Mouse (Mus musculus) heart, embryonic 12.5 days (tissue): ENCODE measurements around the gene Mylk. TPM values are rescaled to one million over a fixed set of nuclear protein-coding genes. Genes with fewer than 3 reads are reported as not detected.
A peak's percentile ranks its signal among the peaks of the same experiment; 100 is the strongest.

Experiments used
- ATAC-seq: fragments of 200-750 bp; cut with Nextera tagmentation; 2 replicates; pipeline ENCODE4 v1.8.0; 2017; ENCODE audit warnings: moderate TSS enrichment, moderate library complexity; ENCODE audit not compliant: insufficient number of reproducible peaks, low FRiP score
- H3K27ac ChIP-seq: fragments of 300-500 bp; sonication (generic); 2 replicates; pipeline ENCODE4 v1.5.1; 2016; ENCODE audit warnings: mild to moderate bottlenecking, moderate library complexity; ENCODE audit not compliant: poor library complexity, severe bottlenecking
- H3K27me3 ChIP-seq: fragments of 300-500 bp; sonication (generic); replicated peaks from 2 replicates; pipeline ENCODE4 v1.6.1; 2016; ENCODE audit warnings: mild to moderate bottlenecking, moderate library complexity
- H3K36me3 ChIP-seq: fragments of 300-500 bp; sonication (generic); 2 replicates; pipeline ENCODE4 v1.6.1; 2016; ENCODE audit warnings: mild to moderate bottlenecking, moderate library complexity
- H3K4me1 ChIP-seq: fragments of 300-500 bp; sonication (generic); replicated peaks from 2 replicates; pipeline ENCODE4 v1.6.1; 2016; ENCODE audit warnings: mild to moderate bottlenecking
- H3K4me2 ChIP-seq: fragments of 300-500 bp; sonication (generic); 2 replicates; pipeline ENCODE4 v1.6.1; 2016; ENCODE audit warnings: mild to moderate bottlenecking, moderate library complexity
- H3K4me3 ChIP-seq: fragments of 300-500 bp; sonication (generic); 2 replicates; pipeline ENCODE4 v1.5.1; 2016; ENCODE audit warnings: mild to moderate bottlenecking
- H3K9ac ChIP-seq: fragments of 300-500 bp; sonication (generic); 2 replicates; pipeline ENCODE4 v1.6.1; 2016; ENCODE audit warnings: mild to moderate bottlenecking, moderate library complexity
- H3K9me3 ChIP-seq: fragments of 300-500 bp; sonication (generic); replicated peaks from 2 replicates; pipeline ENCODE4 v1.6.1; 2016; ENCODE audit warnings: mild to moderate bottlenecking, moderate library complexity
- WGBS: fragments of 180-500 bp; shearing (Covaris S2); methylation state at CpG from one replicate; pipeline ENCODE4 v1.1.7; 2016; 5-methylcytosine and 5-hydroxymethylcytosine counted together
- polyA plus RNA-seq: library from polyadenylated mRNA; unstranded; fragments of >200 nt; fragmentation: Nextera tagmentation; extraction: Ambion mirVana; gene quantifications from 2 replicates; pipeline ENCODE4 v1.2.1, GENCODE M21; 2016

Mylk gene
- polyA plus RNA-seq, 1 experiment from 2014 or later: 5.2 TPM

GRCm38 (mm10) chr16:34887037-34887436, 142.0 kb downstream of the Mylk start:
- Histone ChIP-seq H3K9me3 (no peaks in the 10 kb centered on the region), H3K27ac (no peak overlapping the region), H3K4me2 (no peak overlapping the region), H3K36me3 (no peaks in the 10 kb centered on the region), H3K27me3 (0 out of 2 replicates have a peak, but pooled peaks cover 3% of the 10 kb centered on the region), H3K4me1 (no peaks in the 10 kb centered on the region), H3K4me3 (no peak overlapping the region), H3K9ac (no peak overlapping the region)
- 76% methylated on average over 1 of the region's 1 CpGs for WGBS
- ATAC-seq: no peak

GRCm38 (mm10) chr16:34894016-34894415, 149.0 kb downstream of the Mylk start:
- Histone ChIP-seq H3K27ac (no peak overlapping the region), H3K4me1 (peaks cover 1% of the 10 kb centered on the region; the same call in 1 of the 2 replicates), H3K27me3 (peaks cover 6% of the 10 kb centered on the region), H3K9me3 (no peaks in the 10 kb centered on the region), H3K4me2 (no peak overlapping the region), H3K4me3 (no peak overlapping the region), H3K9ac (no peak overlapping the region), H3K36me3 (no peaks in the 10 kb centered on the region)
- no peak for ATAC-seq
- 81% methylated on average over 3 of the region's 3 CpGs for WGBS

- H3K9me3 ChIP-seq: no peaks in the 10 kb centered on the region
- no peak for ATAC-seq
- no peak overlapping the region for H3K4me3 ChIP-seq
- no peak overlapping the region for H3K9ac ChIP-seq
- peaks cover 18% of the 10 kb centered on the region for H3K4me1 ChIP-seq
- no peaks in the 10 kb centered on the region for H3K36me3 ChIP-seq
- H3K4me2 ChIP-seq: no peak overlapping the region
- H3K27ac ChIP-seq: no peak overlapping the region
- peaks cover 18% of the 10 kb centered on the region for H3K27me3 ChIP-seq
- WGBS: 81% methylated on average over 10 of the region's 10 CpGs
These were observed 150.9 kb downstream of the Mylk start for GRCm38 (mm10) chr16:34895916-34896315.

GRCm38 (mm10) chr16:34896996-34897395, 152.0 kb downstream of the Mylk start:
- Histone ChIP-seq H3K4me1 (peaks cover 29% of the 10 kb centered on the region), H3K4me2 (no peak overlapping the region), H3K27ac (no peak overlapping the region), H3K9me3 (no peaks in the 10 kb centered on the region), H3K36me3 (no peaks in the 10 kb centered on the region), H3K9ac (no peak overlapping the region), H3K27me3 (peaks cover 24% of the 10 kb centered on the region), H3K4me3 (no peak overlapping the region)
- ATAC-seq: no peak
- WGBS: 60% methylated on average over 3 of the region's 3 CpGs

GRCm38 (mm10) chr16:34898057-34898789, 153.2 kb downstream of the Mylk start:
- Histone ChIP-seq H3K4me2 (no peak overlapping the region), H3K27me3 (peaks cover 31% of the 10 kb centered on the region), H3K9me3 (no peaks in the 10 kb centered on the region), H3K4me1 (peaks cover 29% of the 10 kb centered on the region), H3K36me3 (no peaks in the 10 kb centered on the region), H3K9ac (no peak overlapping the region), H3K27ac (no peak overlapping the region), H3K4me3 (no peak overlapping the region)
- no peak for ATAC-seq
- 72% methylated on average over 7 of the region's 7 CpGs for WGBS

- Histone ChIP-seq H3K4me1 (peaks cover 29% of the 10 kb centered on the region), H3K27me3 (peaks cover 34% of the 10 kb centered on the region), H3K9ac (no peak overlapping the region), H3K4me2 (no peak overlapping the region), H3K27ac (no peak overlapping the region), H3K36me3 (no peaks in the 10 kb centered on the region), H3K4me3 (no peak overlapping the region), H3K9me3 (no peaks in the 10 kb centered on the region)
- WGBS: 62% methylated on average over 11 of the region's 11 CpGs
- no peak for ATAC-seq
These were observed 154.2 kb downstream of the Mylk start for GRCm38 (mm10) chr16:34899071-34899808.

- no peak overlapping the region for H3K27ac ChIP-seq
These were observed 155.0 kb downstream of the Mylk start for GRCm38 (mm10) chr16:34899997-34900396.

GRCm38 (mm10) chr16:34900471-34900870, 155.5 kb downstream of the Mylk start:
- peaks cover 36% of the 10 kb centered on the region for H3K27me3 ChIP-seq
- H3K4me2 ChIP-seq: no peak overlapping the region
- ATAC-seq: 0 out of 2 replicates have a peak, but pooled peaks have one; percentile 20
- no peak overlapping the region for H3K9ac ChIP-seq
- no peaks in the 10 kb centered on the region for H3K36me3 ChIP-seq
- H3K4me3 ChIP-seq: no peak overlapping the region
- H3K9me3 ChIP-seq: no peaks in the 10 kb centered on the region
- 83% methylated on average over 5 of the region's 5 CpGs for WGBS
- H3K27ac ChIP-seq: no peak overlapping the region
- H3K4me1 ChIP-seq: peaks cover 29% of the 10 kb centered on the region

More at GRCm38 (mm10) chr16:34899997-34900396, 155.0 kb downstream of the Mylk start:
- Histone ChIP-seq H3K36me3 (no peaks in the 10 kb centered on the region), H3K4me3 (no peak overlapping the region), H3K9me3 (no peaks in the 10 kb centered on the region), H3K9ac (no peak overlapping the region), H3K4me2 (no peak overlapping the region), H3K27me3 (peaks cover 34% of the 10 kb centered on the region), H3K4me1 (peaks cover 29% of the 10 kb centered on the region)
- WGBS: 47% methylated on average over 5 of the region's 5 CpGs
- ATAC-seq: no peak

GRCm38 (mm10) chr16:34901031-34901430, 156.0 kb downstream of the Mylk start:
- 0 out of 2 replicates have a peak overlapping the region, but pooled peaks have one; percentile 2 for H3K9ac ChIP-seq
- no peak overlapping the region for H3K4me3 ChIP-seq
- no peak overlapping the region for H3K4me2 ChIP-seq
- no peak overlapping the region for H3K27ac ChIP-seq
- H3K36me3 ChIP-seq: no peaks in the 10 kb centered on the region
- no peaks in the 10 kb centered on the region for H3K9me3 ChIP-seq
- peaks cover 41% of the 10 kb centered on the region for H3K27me3 ChIP-seq
- ATAC-seq: no peak
- H3K4me1 ChIP-seq: peaks cover 29% of the 10 kb centered on the region
- WGBS: 30% methylated on average over 2 of the region's 2 CpGs

GRCm38 (mm10) chr16:34901611-34902293, 156.7 kb downstream of the Mylk start:
- WGBS: 72% methylated on average over 7 of the region's 7 CpGs
- Histone ChIP-seq H3K4me3 (no peak overlapping the region), H3K27me3 (peaks cover 46% of the 10 kb centered on the region), H3K36me3 (no peaks in the 10 kb centered on the region), H3K9ac (0 out of 2 replicates have a peak overlapping the region, but pooled peaks have one; percentile 2), H3K27ac (no peak overlapping the region), H3K4me1 (peaks cover 29% of the 10 kb centered on the region), H3K4me2 (no peak overlapping the region), H3K9me3 (no peaks in the 10 kb centered on the region)
- ATAC-seq: no peak

- Histone ChIP-seq H3K27me3 (peaks cover 46% of the 10 kb centered on the region), H3K36me3 (no peaks in the 10 kb centered on the region), H3K27ac (no peak overlapping the region), H3K9me3 (no peaks in the 10 kb centered on the region), H3K4me2 (no peak overlapping the region), H3K4me3 (no peak overlapping the region), H3K4me1 (peaks cover 29% of the 10 kb centered on the region), H3K9ac (no peak overlapping the region)
- WGBS: 15% methylated on average over 9 of the region's 9 CpGs
- no peak for ATAC-seq
These were observed 157.3 kb downstream of the Mylk start for GRCm38 (mm10) chr16:34902294-34902680.
